Mouse (Mus musculus): ENCODE measurements at regions not wholly inside any gene's neighbourhood (a gene's known extent, or its start where the extent isn't known, plus 50 kb on each side); places are given as distances from the start of the nearest gene placed in this dataset.

GRCm38 (mm10) chr8:49195333-49195640 lies 351.5 kb upstream of the Tenm3 start:
- Histone ChIP-seq H3K9me3 (no peaks in the 10 kb centered on the region), H3K27me3 (no peaks in the 10 kb centered on the region), H3K4me2 (replicated peaks) (no peak overlapping the region), H3K27ac (replicated peaks) (peak overlapping the region; percentile 58), H3K36me3 (no peaks in the 10 kb centered on the region), H3K9ac (replicated peaks) (no peak overlapping the region), H3K4me1 (peaks cover 8% of the 10 kb centered on the region), H3K4me3 (no peak overlapping the region)
- 49% methylated on average over 4 of the region's 4 CpGs for WGBS
- ATAC-seq (ENCODE audit: low FRiP score, low read depth): peak; percentile 28; the same call in 1 of the 2 replicates

- H3K36me3 ChIP-seq: no peaks in the 10 kb centered on the region
- 38% methylated on average over 11 of the region's 11 CpGs for WGBS
- H3K4me1 ChIP-seq: peaks cover 8% of the 10 kb centered on the region
- no peaks in the 10 kb centered on the region for H3K27me3 ChIP-seq
- no peak overlapping the region for H3K4me3 ChIP-seq
- no peak overlapping the region for H3K9ac ChIP-seq (replicated peaks)
- ATAC-seq (ENCODE audit: low FRiP score, low read depth): peak; percentile 88
- H3K27ac ChIP-seq (replicated peaks): peak overlapping the region; percentile 58
- H3K4me2 ChIP-seq (replicated peaks): no peak overlapping the region
- no peaks in the 10 kb centered on the region for H3K9me3 ChIP-seq
These were observed 351.0 kb upstream of the Tenm3 start for GRCm38 (mm10) chr8:49194592-49195332.

GRCm38 (mm10) chr8:49186853-49187252 lies 343.1 kb upstream of the Tenm3 start:
- H3K9me3 ChIP-seq: no peaks in the 10 kb centered on the region
- no peaks in the 10 kb centered on the region for H3K36me3 ChIP-seq
- no peak overlapping the region for H3K4me2 ChIP-seq (replicated peaks)
- peak; percentile 58; the same call in 1 of the 2 replicates for ATAC-seq (ENCODE audit: low FRiP score, low read depth)
- H3K27ac ChIP-seq (replicated peaks): no peak overlapping the region
- 60% methylated on average over 3 of the region's 3 CpGs for WGBS
- H3K4me1 ChIP-seq: no peaks in the 10 kb centered on the region
- H3K4me3 ChIP-seq: no peak overlapping the region
- no peak overlapping the region for H3K9ac ChIP-seq (replicated peaks)
- H3K27me3 ChIP-seq: no peaks in the 10 kb centered on the region

GRCm38 (mm10) chr8:49175386-49175785 lies 331.6 kb upstream of the Tenm3 start:
- Histone ChIP-seq H3K36me3 (no peaks in the 10 kb centered on the region), H3K27me3 (no peaks in the 10 kb centered on the region), H3K4me2 (replicated peaks) (no peak overlapping the region), H3K27ac (replicated peaks) (no peak overlapping the region), H3K4me1 (no peaks in the 10 kb centered on the region), H3K9ac (replicated peaks) (no peak overlapping the region), H3K4me3 (no peak overlapping the region), H3K9me3 (no peaks in the 10 kb centered on the region)
- ATAC-seq (ENCODE audit: low FRiP score, low read depth): no peak
- WGBS: 91% methylated on average over 4 of the region's 4 CpGs

GRCm38 (mm10) chr8:49174956-49175355 lies 331.2 kb upstream of the Tenm3 start:
- H3K4me1 ChIP-seq: no peaks in the 10 kb centered on the region
- 89% methylated on average over 2 of the region's 2 CpGs for WGBS
- no peaks in the 10 kb centered on the region for H3K27me3 ChIP-seq
- no peak for ATAC-seq (ENCODE audit: low FRiP score, low read depth)
- no peaks in the 10 kb centered on the region for H3K36me3 ChIP-seq
- H3K4me2 ChIP-seq (replicated peaks): no peak overlapping the region
- no peaks in the 10 kb centered on the region for H3K9me3 ChIP-seq
- no peak overlapping the region for H3K27ac ChIP-seq (replicated peaks)
- no peak overlapping the region for H3K9ac ChIP-seq (replicated peaks)
- H3K4me3 ChIP-seq: no peak overlapping the region

GRCm38 (mm10) chr8:49159318-49159717 lies 315.6 kb upstream of the Tenm3 start:
- Histone ChIP-seq H3K4me3 (no peak overlapping the region), H3K9ac (replicated peaks) (no peak overlapping the region), H3K9me3 (no peaks in the 10 kb centered on the region), H3K27me3 (no peaks in the 10 kb centered on the region), H3K36me3 (no peaks in the 10 kb centered on the region), H3K4me2 (replicated peaks) (no peak overlapping the region), H3K27ac (replicated peaks) (no peak overlapping the region), H3K4me1 (no peaks in the 10 kb centered on the region)
- 89% methylated on average over 4 of the region's 4 CpGs for WGBS
- ATAC-seq (ENCODE audit: low FRiP score, low read depth): no peak

GRCm38 (mm10) chr8:49158201-49158600 lies 314.4 kb upstream of the Tenm3 start:
- Histone ChIP-seq H3K27me3 (no peaks in the 10 kb centered on the region), H3K4me3 (no peak overlapping the region), H3K36me3 (no peaks in the 10 kb centered on the region), H3K9me3 (no peaks in the 10 kb centered on the region), H3K9ac (replicated peaks) (no peak overlapping the region), H3K4me2 (replicated peaks) (no peak overlapping the region), H3K4me1 (no peaks in the 10 kb centered on the region), H3K27ac (replicated peaks) (no peak overlapping the region)
- WGBS: 74% methylated on average over 4 of the region's 4 CpGs
- no peak for ATAC-seq (ENCODE audit: low FRiP score, low read depth)

GRCm38 (mm10) chr8:49136503-49137044 lies 292.8 kb upstream of the Tenm3 start:
- Histone ChIP-seq H3K9ac (replicated peaks) (no peak overlapping the region), H3K9me3 (no peaks in the 10 kb centered on the region), H3K27me3 (no peaks in the 10 kb centered on the region), H3K27ac (replicated peaks) (no peak overlapping the region), H3K36me3 (no peaks in the 10 kb centered on the region), H3K4me1 (no peaks in the 10 kb centered on the region), H3K4me2 (replicated peaks) (no peak overlapping the region), H3K4me3 (no peak overlapping the region)
- ATAC-seq (ENCODE audit: low FRiP score, low read depth): no peak
- WGBS: 89% methylated on average over 10 of the region's 10 CpGs

GRCm38 (mm10) chr8:49109095-49109494 lies 265.3 kb upstream of the Tenm3 start:
- no peak overlapping the region for H3K4me2 ChIP-seq (replicated peaks)
- no peaks in the 10 kb centered on the region for H3K36me3 ChIP-seq
- H3K9ac ChIP-seq (replicated peaks): no peak overlapping the region
- no peak overlapping the region for H3K4me3 ChIP-seq
- H3K27me3 ChIP-seq: no peaks in the 10 kb centered on the region
- 88% methylated on average over 6 of the region's 6 CpGs for WGBS
- H3K9me3 ChIP-seq: no peaks in the 10 kb centered on the region
- no peaks in the 10 kb centered on the region for H3K4me1 ChIP-seq
- H3K27ac ChIP-seq (replicated peaks): no peak overlapping the region
- no peak for ATAC-seq (ENCODE audit: low FRiP score, low read depth)

- Histone ChIP-seq H3K4me2 (replicated peaks) (no peak overlapping the region), H3K9ac (replicated peaks) (no peak overlapping the region), H3K4me3 (no peak overlapping the region), H3K27me3 (no peaks in the 10 kb centered on the region), H3K4me1 (no peaks in the 10 kb centered on the region), H3K27ac (replicated peaks) (no peak overlapping the region), H3K36me3 (no peaks in the 10 kb centered on the region), H3K9me3 (no peaks in the 10 kb centered on the region)
- 53% methylated on average over 4 of the region's 4 CpGs for WGBS
- ATAC-seq (ENCODE audit: low FRiP score, low read depth): no peak
These were observed 264.9 kb upstream of the Tenm3 start for GRCm38 (mm10) chr8:49108665-49109064.

- H3K4me1 ChIP-seq: no peaks in the 10 kb centered on the region
These were observed 262.8 kb upstream of the Tenm3 start for GRCm38 (mm10) chr8:49106531-49106930.

GRCm38 (mm10) chr8:49101156-49101555 lies 257.4 kb upstream of the Tenm3 start:
- H3K9me3 ChIP-seq: no peaks in the 10 kb centered on the region; the same call in 1 of the 2 replicates
- no peaks in the 10 kb centered on the region for H3K36me3 ChIP-seq
- no peak overlapping the region for H3K4me3 ChIP-seq
- H3K4me2 ChIP-seq (replicated peaks): no peak overlapping the region
- ATAC-seq (ENCODE audit: low FRiP score, low read depth): no peak
- H3K27ac ChIP-seq (replicated peaks): no peak overlapping the region
- 89% methylated on average over 7 of the region's 7 CpGs for WGBS
- no peaks in the 10 kb centered on the region for H3K4me1 ChIP-seq
- H3K9ac ChIP-seq (replicated peaks): no peak overlapping the region
- no peaks in the 10 kb centered on the region for H3K27me3 ChIP-seq

More at GRCm38 (mm10) chr8:49106531-49106930, 262.8 kb upstream of the Tenm3 start:
- no peaks in the 10 kb centered on the region for H3K9me3 ChIP-seq
- H3K36me3 ChIP-seq: no peaks in the 10 kb centered on the region
- no peak overlapping the region for H3K9ac ChIP-seq (replicated peaks)
- WGBS: 83% methylated on average over 3 of the region's 3 CpGs
- no peak overlapping the region for H3K4me2 ChIP-seq (replicated peaks)
- ATAC-seq (ENCODE audit: low FRiP score, low read depth): no peak
- no peaks in the 10 kb centered on the region for H3K27me3 ChIP-seq
- no peak overlapping the region for H3K4me3 ChIP-seq
- no peak overlapping the region for H3K27ac ChIP-seq (replicated peaks)
